Mouse (Mus musculus) forebrain, embryonic 10.5 days (tissue): ENCODE data around the gene Traf4. TPM values are rescaled to one million over a fixed set of nuclear protein-coding genes. Genes with fewer than 3 reads are reported as not detected.
"Not testable (repeated sequence)": the region's sequence is repeated elsewhere in the genome, so short reads cannot be mapped to it uniquely, and the experiment has no call there.

Source experiments
- DNase-seq: peaks from one replicate; pipeline ENCODE4 v3.0.0-alpha.2; 2017; ENCODE audit warnings: low spot score; ENCODE audit errors: extremely low spot score
- H3K27ac ChIP-seq: fragments of 300-500 bp; sonication (generic); 2 replicates; pipeline ENCODE4 v1.5.1; 2016; ENCODE audit warnings: mild to moderate bottlenecking
- H3K27me3 ChIP-seq: fragments of 300-500 bp; sonication (generic); 2 replicates; pipeline ENCODE4 v1.6.1; 2016; ENCODE audit warnings: mild to moderate bottlenecking; ENCODE audit not compliant: poor library complexity, severe bottlenecking
- H3K36me3 ChIP-seq: fragments of 300-500 bp; sonication (generic); replicated peaks from 2 replicates; pipeline ENCODE4 v1.6.1; 2016; ENCODE audit warnings: mild to moderate bottlenecking, moderate library complexity
- H3K4me1 ChIP-seq: fragments of 300-500 bp; sonication (generic); 2 replicates; pipeline ENCODE4 v1.6.1; 2016
- H3K4me3 ChIP-seq: fragments of 300-500 bp; sonication (generic); 2 replicates; pipeline ENCODE4 v1.5.1; 2016; ENCODE audit warnings: mild to moderate bottlenecking, moderate library complexity
- H3K9me3 ChIP-seq: fragments of 300-500 bp; sonication (generic); 2 replicates; pipeline ENCODE4 v1.6.1; 2016; ENCODE audit warnings: mild to moderate bottlenecking, moderate library complexity
- WGBS: fragments of 180-500 bp; shearing (Covaris S2); methylation state at CpG from one replicate; pipeline ENCODE4 v1.1.7; 2016; 5-methylcytosine and 5-hydroxymethylcytosine counted together
- polyA plus RNA-seq: library from polyadenylated mRNA; unstranded; fragments of >200 nt; fragmentation: Nextera tagmentation; extraction: Ambion mirVana; gene quantifications from 2 replicates; pipeline ENCODE4 v1.2.1, GENCODE M21; 2016

Traf4 gene
- polyA plus RNA-seq, 1 experiment from 2014 or later, result 104 TPM

GRCm38 (mm10) chr11:78138023-78138422, 27.4 kb downstream of the Traf4 start:
- Histone ChIP-seq H3K27ac (no peak overlapping the region), H3K4me3 (no peak overlapping the region), H3K4me1 (0 out of 2 replicates have a peak, but pooled peaks cover 4% of the 10 kb centered on the region), H3K9me3 (no peaks in the 10 kb centered on the region), H3K36me3 (peaks cover 5% of the 10 kb centered on the region), H3K27me3 (no peaks in the 10 kb centered on the region)
- DNase-seq, result no peak
- 92% methylated on average over 3 of the region's 3 CpGs for WGBS

DNA sequence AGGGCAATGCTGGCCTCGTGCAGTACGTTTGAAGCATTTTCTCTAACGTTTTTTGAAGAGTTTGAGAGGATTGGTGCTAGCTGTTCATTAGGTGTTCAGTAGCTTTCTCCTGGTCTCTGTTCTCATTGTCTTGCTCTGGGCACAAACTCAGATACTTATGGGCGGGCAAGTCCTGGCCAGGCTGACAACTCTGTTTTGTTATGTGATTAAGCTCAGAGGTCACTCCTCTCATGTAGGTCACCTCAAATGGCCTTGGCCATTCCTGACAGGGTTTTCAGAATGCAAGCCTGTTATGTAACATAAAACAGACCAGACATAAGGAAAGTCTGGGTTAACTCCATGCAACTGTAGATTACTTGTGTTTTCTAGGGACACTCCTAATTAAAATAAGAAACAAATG, 27.8 kb downstream of the Traf4 start:
- peaks cover 2% of the 10 kb centered on the region; the same call in 1 of the 2 replicates for H3K36me3 ChIP-seq
- no peaks in the 10 kb centered on the region for H3K27me3 ChIP-seq
- 80% methylated on average over 4 of the region's 4 CpGs for WGBS
- no peak overlapping the region for H3K4me3 ChIP-seq
- no peaks in the 10 kb centered on the region for H3K9me3 ChIP-seq
- no peak for DNase-seq
- 0 out of 2 replicates have a peak, but pooled peaks cover 4% of the 10 kb centered on the region for H3K4me1 ChIP-seq
- H3K27ac ChIP-seq, result no peak overlapping the region

DNA sequence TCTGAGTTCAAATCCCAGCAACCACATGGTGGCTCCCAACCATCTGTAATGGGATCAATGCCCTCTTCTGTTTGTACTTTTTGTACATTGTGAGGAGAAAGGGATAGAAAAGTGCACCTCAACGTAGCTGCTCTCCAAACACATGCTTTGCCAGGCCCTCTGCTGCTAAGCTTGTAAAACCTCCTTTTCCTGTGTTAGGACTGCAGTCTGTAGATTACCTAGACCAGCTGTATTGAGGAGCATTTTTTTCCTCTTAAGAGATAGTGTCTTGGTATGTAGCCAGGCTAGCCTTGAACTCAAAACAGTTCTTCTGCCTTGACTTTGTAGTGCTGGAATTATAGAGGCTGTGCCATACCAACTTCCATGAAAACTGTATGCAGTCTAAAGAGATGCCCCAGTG, 29.3 kb downstream of the Traf4 start:
- Histone ChIP-seq H3K4me3 (no peak overlapping the region), H3K36me3 (peaks cover 11% of the 10 kb centered on the region), H3K4me1 (0 out of 2 replicates have a peak, but pooled peaks cover 4% of the 10 kb centered on the region), H3K9me3 (no peaks in the 10 kb centered on the region), H3K27ac (no peak overlapping the region), H3K27me3 (no peaks in the 10 kb centered on the region)
- 94% methylated on average over 1 of the region's 1 CpGs for WGBS
- DNase-seq, result no peak

DNA sequence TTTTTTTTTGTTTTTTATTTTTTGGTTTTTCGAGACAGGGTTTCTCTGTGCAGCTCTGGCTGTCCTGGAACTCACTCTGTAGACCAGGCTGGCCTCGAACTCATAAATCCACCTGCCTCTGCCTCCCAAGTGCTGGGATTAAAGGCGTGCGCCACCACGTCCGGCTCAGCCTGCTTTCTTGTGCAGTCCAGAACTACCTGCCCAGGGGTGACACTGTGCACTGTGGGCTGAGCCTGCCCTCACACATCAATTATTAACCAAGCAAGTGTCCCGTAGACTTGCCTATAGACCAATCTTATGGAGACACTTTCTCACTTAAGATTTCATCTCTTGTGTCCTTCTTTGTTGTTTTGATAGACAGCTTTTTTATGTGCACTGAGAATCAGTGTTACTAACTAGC, 30.1 kb downstream of the Traf4 start:
- not testable (repeated sequence) for H3K4me3 ChIP-seq, H3K9me3 ChIP-seq, H3K27ac ChIP-seq, DNase-seq, H3K27me3 ChIP-seq, H3K4me1 ChIP-seq
- H3K36me3 ChIP-seq, result peaks cover 17% of the 10 kb centered on the region
- 94% methylated on average over 7 of the region's 7 CpGs for WGBS

GRCm38 (mm10) chr11:78134344-78134743, 31.0 kb downstream of the Traf4 start:
- no peak for DNase-seq
- Histone ChIP-seq H3K4me3 (no peak overlapping the region), H3K4me1 (0 out of 2 replicates have a peak, but pooled peaks cover 4% of the 10 kb centered on the region), H3K36me3 (peaks cover 23% of the 10 kb centered on the region), H3K27ac (no peak overlapping the region), H3K9me3 (no peaks in the 10 kb centered on the region), H3K27me3 (no peaks in the 10 kb centered on the region)
- 82% methylated on average over 3 of the region's 3 CpGs for WGBS

DNA sequence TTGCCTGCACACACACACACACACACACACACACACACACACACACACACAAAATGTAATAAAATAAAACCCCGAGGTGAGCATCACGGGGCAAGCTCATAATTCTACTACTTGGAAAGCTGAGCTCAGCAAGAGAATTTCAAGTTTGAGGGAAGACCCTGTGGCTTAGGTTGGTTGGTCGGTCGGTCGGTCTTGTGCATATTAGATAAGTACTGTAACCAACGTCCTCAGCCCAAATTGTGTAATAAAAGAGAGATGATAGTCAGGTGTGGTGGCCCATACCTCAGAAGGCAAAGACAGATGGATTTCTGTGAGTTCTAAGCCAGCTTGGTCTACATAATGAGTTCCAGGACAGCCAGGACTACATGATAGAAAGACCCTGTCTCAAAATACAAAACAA, 31.5 kb downstream of the Traf4 start:
- Histone ChIP-seq H3K27me3 (no peaks in the 10 kb centered on the region), H3K36me3 (peaks cover 27% of the 10 kb centered on the region), H3K4me1 (0 out of 2 replicates have a peak, but pooled peaks cover 4% of the 10 kb centered on the region), H3K27ac (no peak overlapping the region), H3K9me3 (no peaks in the 10 kb centered on the region), H3K4me3 (no peak overlapping the region)
- no peak for DNase-seq
- WGBS, result 97% methylated on average over 6 of the region's 6 CpGs

DNA sequence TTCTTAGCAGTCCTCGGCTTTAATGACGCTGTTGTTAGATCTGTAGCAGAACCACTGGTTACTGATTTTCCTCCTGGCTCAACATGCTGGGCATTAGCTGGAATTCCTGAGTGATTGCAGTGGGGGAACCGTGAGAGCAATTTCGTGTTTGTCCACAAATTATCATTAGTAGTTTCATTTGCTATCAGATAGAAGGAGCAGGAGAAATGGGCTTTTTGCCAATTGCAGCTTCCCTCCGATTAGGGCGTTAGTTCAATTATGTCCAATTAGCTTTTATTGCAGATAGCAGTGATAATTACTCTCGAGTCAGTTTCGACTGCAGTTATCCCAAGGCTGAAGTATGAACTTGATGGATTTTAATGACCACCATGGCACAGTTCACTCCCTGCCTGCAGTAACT, 35.9 kb downstream of the Traf4 start:
- WGBS, result 94% methylated on average over 8 of the region's 8 CpGs
- no peaks in the 10 kb centered on the region for H3K9me3 ChIP-seq
- H3K27me3 ChIP-seq, result no peaks in the 10 kb centered on the region
- no peak overlapping the region for H3K4me3 ChIP-seq
- no peak for DNase-seq
- H3K4me1 ChIP-seq, result peaks cover 7% of the 10 kb centered on the region
- peaks cover 35% of the 10 kb centered on the region for H3K36me3 ChIP-seq
- H3K27ac ChIP-seq, result no peak overlapping the region

GRCm38 (mm10) chr11:78126739-78127138, 38.6 kb downstream of the Traf4 start:
- Histone ChIP-seq H3K36me3 (peaks cover 41% of the 10 kb centered on the region), H3K4me3 (no peak overlapping the region), H3K9me3 (no peaks in the 10 kb centered on the region), H3K27ac (no peak overlapping the region), H3K27me3 (no peaks in the 10 kb centered on the region), H3K4me1 (peaks cover 7% of the 10 kb centered on the region)
- WGBS, result 97% methylated on average over 4 of the region's 4 CpGs
- DNase-seq, result no peak

DNA sequence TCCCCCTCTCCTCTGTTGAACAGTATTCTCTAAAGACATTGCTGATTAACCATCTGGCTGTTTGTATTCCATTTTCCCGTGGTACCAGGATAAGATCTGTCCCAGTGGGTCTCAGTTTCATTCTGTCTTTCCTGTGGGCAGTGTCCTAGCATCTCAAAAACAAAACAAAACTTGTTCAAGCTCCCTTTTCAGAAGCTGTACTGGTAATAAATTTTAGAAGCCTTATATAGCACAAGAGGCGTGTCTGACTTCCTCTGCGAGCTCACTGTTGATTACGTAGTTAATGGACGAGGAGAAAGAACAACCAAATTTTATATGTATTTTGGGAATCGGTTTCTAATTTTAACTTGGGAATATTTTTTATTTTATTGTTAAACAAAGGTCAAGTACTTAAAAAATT, 39.7 kb downstream of the Traf4 start:
- no peak overlapping the region for H3K4me3 ChIP-seq
- 90% methylated on average over 6 of the region's 6 CpGs for WGBS
- no peak for DNase-seq
- no peaks in the 10 kb centered on the region for H3K9me3 ChIP-seq
- H3K27me3 ChIP-seq, result no peaks in the 10 kb centered on the region
- H3K4me1 ChIP-seq, result peaks cover 7% of the 10 kb centered on the region
- H3K36me3 ChIP-seq, result peaks cover 31% of the 10 kb centered on the region
- H3K27ac ChIP-seq, result no peak overlapping the region

DNA sequence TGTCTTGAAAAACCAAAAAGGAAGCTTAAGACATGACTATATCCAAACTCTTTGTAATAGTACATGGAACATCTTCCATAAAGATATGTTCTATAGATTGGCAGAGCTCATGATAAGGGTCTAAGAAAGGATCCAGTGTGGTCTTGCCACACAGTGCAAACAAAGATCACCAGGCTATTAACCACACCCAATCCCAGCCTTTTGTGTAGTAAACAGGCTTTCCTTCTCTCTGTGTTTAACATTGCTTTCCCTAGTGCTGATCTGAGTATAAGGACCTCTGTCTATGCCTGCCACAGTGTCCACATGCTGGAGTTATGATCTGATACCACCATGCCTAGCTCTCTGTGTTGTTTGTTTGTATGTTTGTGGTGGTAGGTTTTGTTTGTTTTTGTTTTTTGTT, 41.6 kb downstream of the Traf4 start:
- no peak for DNase-seq
- Histone ChIP-seq H3K4me1 (peaks cover 7% of the 10 kb centered on the region), H3K36me3 (peaks cover 19% of the 10 kb centered on the region), H3K27ac (no peak overlapping the region), H3K9me3 (no peaks in the 10 kb centered on the region), H3K27me3 (no peaks in the 10 kb centered on the region), H3K4me3 (no peak overlapping the region)

- 91% methylated on average over 4 of the region's 4 CpGs for WGBS
- H3K27ac ChIP-seq, result no peak overlapping the region
- DNase-seq, result no peak
- no peaks in the 10 kb centered on the region for H3K27me3 ChIP-seq
- H3K36me3 ChIP-seq, result peaks cover 19% of the 10 kb centered on the region
- H3K9me3 ChIP-seq, result no peaks in the 10 kb centered on the region
- H3K4me1 ChIP-seq, result peaks cover 7% of the 10 kb centered on the region
- H3K4me3 ChIP-seq, result no peak overlapping the region
Observed at GRCm38 (mm10) chr11:78122815-78123214, 42.6 kb downstream of the Traf4 start.

DNA sequence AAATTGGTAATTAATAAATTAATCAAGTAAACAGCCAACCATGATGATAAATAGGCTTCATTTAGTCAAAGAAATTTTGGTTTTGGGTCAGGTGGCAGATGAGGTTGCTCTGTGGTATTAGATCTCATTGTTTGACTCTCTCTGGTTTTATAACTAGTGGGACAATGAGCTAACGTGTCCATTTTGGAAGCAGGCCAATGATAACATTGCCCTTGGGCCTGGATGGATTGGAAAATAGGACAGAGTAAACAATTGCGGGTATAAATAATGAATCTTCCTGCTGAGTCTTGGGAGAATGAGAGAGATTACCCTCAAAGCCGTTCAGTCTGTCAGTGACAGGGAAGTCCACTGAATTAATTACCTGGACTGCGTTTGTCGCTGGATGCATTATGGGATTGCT, 44.2 kb downstream of the Traf4 start:
- DNase-seq, result no peak
- 88% methylated on average over 5 of the region's 5 CpGs for WGBS

GRCm38 (mm10) chr11:78119898-78120297, 45.5 kb downstream of the Traf4 start:
- Histone ChIP-seq H3K27ac (no peak overlapping the region), H3K27me3 (no peaks in the 10 kb centered on the region), H3K9me3 (no peaks in the 10 kb centered on the region), H3K36me3 (peaks cover 10% of the 10 kb centered on the region), H3K4me3 (no peak overlapping the region), H3K4me1 (peaks cover 22% of the 10 kb centered on the region)
- DNase-seq, result no peak
- 86% methylated on average over 8 of the region's 8 CpGs for WGBS

More for the DNA sequence above, 44.2 kb downstream of the Traf4 start:
- H3K9me3 ChIP-seq, result no peaks in the 10 kb centered on the region
- peaks cover 10% of the 10 kb centered on the region for H3K36me3 ChIP-seq
- no peak overlapping the region for H3K27ac ChIP-seq
- H3K4me3 ChIP-seq, result no peak overlapping the region
- H3K4me1 ChIP-seq, result peaks cover 13% of the 10 kb centered on the region
- H3K27me3 ChIP-seq, result no peaks in the 10 kb centered on the region

- Histone ChIP-seq H3K4me3 (no peak overlapping the region), H3K27me3 (no peaks in the 10 kb centered on the region), H3K9me3 (no peaks in the 10 kb centered on the region), H3K36me3 (peaks cover 5% of the 10 kb centered on the region), H3K4me1 (peaks cover 36% of the 10 kb centered on the region), H3K27ac (no peak overlapping the region)
- no peak for DNase-seq
Observed at GRCm38 (mm10) chr11:78118467-78118866, 46.9 kb downstream of the Traf4 start.
